Mouse (Mus musculus): Measurements from ENCODE around the gene Mast4.

- TF ChIP-seq POLR2A (IDR thresholded peaks at IDR 0.05; ENCODE audit: low read depth, low read length) = no peak
- no peak for TF ChIP-seq CTCF (conservative IDR thresholded peaks at IDR 0.05 in 1 of 2, IDR thresholded peaks at IDR 0.05 in 1 of 2; ENCODE audit: low read depth in 2 of 2, low read length in 2 of 2)
- no peak for TF ChIP-seq JUND (conservative IDR thresholded peaks at IDR 0.05; ENCODE audit: low read depth, low read length)
- TF ChIP-seq NELFE (IDR thresholded peaks at IDR 0.05; ENCODE audit: low read depth, low read length) = no peak
- no peak for TF ChIP-seq POLR2AphosphoS2 (IDR thresholded peaks at IDR 0.05; ENCODE audit: low read depth, low read length)
Measured at GRCm38 (mm10) chr13:102768512-102768911, 565.8 kb downstream of the Mast4 start.

Measured in CH12.LX (cell line).